Mouse (Mus musculus): Measurements from ENCODE around the gene Itk.
A peak's percentile ranks its signal among the peaks of the same experiment; 100 is the strongest.

Itk gene

DNA sequence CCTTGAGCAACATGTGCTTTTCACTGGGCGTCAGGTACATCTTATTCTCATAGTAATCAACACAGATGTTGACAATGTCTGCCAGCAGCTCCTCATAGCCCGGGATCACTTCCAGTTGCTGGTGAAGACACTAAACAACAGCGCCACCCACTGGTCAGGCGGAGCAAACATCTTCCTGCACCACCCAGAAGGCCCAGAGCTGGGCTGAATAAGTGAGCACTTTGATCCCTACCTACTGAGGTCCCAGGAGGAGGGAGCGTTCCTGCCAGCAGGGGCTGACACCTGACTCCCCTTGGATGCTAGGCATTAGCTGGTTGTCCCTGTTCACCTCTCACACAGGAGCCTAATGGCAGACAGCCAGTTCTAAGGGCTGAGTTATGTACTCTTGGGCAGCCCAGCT lies 112.5 kb downstream of the Itk start:
- no peak for DNase-seq (ENCODE audit: low read depth, low spot score)

DNA sequence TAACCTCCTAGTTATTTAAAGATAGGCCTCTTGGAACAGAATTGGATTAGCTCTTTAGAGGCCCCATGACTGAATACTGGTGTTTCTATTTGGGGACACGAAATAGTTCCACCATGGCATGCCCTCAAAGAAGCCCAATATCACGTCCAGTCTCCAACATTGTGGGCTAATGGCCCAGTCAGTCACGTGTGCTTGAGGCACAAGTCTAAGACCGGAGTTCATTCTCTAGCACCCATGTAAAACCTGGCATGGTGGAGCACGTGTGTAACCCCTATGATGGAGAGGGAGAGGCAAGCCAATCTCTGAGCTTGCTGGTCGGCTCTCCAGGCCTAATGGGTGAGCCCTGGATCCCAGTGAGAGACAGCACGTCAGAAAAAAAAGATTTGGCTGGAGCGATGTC lies 113.1 kb downstream of the Itk start:
- DNase-seq (ENCODE audit: low read depth, low spot score), result no peak

DNA sequence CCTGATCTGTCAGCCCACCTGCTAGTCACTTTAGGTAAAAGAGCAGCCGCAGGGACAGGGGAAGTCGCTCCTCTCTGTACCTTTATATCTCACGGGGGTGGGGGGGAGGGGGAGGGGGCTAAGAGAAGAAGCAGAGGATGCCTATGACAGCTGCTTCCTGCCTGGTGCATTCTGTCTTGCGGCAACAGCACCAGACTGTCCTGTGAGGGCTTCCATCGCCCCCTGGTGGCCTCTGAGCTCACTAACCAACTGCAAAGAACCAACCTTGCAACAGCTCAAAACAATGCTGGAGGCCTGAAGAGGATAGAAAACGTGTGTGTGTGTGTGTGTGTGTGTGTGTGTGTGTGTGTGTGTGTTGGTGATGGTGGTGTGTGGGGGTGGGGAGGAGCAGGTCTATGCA lies 114.0 kb downstream of the Itk start:
- DNase-seq (ENCODE audit: low read depth, low spot score), result peak; percentile 38
